Mouse (Mus musculus) adipocyte (in vitro differentiated cells): ENCODE measurements around the gene Tet2.
"Not testable (repeated sequence)": the region's sequence is repeated elsewhere in the genome, so short reads cannot be mapped to it uniquely, and the experiment has no call there.

ENCODE experiments used
- DNase-seq: peaks from one replicate; pipeline ENCODE4 v3.0.0-alpha.2; 2016; ENCODE audit warnings: low spot score

The Tet2 gene

DNA sequence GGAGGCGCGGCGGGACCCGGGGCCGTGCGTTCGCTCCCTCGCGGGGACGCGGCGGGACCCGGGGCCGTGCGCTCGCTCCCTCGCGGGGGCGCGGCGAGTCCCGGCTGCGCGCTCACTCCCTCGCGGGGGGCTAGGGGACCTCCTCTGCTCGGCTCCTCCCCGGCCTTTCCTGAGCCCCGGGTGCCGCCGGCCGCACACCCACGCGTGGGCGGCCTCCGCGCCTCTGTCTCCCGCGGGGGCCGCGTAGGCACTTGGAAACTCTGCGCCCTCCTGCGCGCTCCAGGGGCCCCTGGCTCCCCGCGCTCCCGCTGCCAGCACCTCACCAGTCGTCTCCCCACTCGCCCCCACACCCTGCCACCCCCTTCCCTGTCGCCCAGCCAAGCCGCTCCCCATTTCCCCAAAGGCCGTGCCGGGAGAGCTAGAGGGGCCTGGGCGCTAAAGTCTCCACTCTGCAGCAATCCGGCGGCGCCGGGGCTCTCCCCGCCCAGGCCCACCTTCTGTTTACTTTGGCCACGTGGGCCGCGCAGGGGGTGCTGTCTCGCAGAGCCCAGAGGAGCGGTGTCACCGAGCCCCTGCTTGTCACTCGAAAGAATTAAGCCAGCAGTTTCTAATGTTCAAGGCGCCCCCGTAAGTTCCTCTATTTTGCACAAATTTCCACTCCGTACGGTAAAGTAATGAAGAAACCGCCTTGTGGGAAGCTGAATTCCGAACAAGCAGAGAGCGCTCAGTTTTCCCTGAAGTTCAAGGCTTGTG, at the start of gene Tet2:
Tet2 (minus strand) TSS at position 589 of the 753 bp plus-strand sequence.
- no peak for DNase-seq

DNA sequence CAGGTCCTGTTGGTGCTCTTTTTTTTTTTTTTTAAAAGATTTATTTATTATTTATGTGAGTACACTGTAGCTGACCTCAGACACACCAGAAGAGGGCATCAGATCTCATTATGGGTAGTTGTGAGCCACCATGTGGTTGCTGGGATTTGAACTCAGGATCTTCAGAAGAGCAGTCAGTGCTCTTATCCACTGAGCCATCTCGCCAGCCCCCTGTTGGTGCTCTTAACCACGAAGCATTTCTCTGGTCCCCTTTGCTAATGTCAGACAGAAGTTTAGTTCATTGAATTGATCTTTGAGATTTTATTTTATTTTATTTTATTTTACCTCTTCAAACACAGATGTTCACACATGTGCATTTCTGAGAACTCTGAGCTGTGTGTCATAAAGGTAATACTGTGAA, 48.1 kb upstream of the Tet2 start:
- DNase-seq, result not testable (repeated sequence)

- DNase-seq, result no peak
Measured at GRCm38 (mm10) chr3:133590506-133591152, 45.7 kb upstream of the Tet2 start.

- no peak for DNase-seq
Measured at GRCm38 (mm10) chr3:133585010-133585409, 40.1 kb upstream of the Tet2 start.

- no peak for DNase-seq
Measured at GRCm38 (mm10) chr3:133583411-133584025, 38.6 kb upstream of the Tet2 start.

DNA sequence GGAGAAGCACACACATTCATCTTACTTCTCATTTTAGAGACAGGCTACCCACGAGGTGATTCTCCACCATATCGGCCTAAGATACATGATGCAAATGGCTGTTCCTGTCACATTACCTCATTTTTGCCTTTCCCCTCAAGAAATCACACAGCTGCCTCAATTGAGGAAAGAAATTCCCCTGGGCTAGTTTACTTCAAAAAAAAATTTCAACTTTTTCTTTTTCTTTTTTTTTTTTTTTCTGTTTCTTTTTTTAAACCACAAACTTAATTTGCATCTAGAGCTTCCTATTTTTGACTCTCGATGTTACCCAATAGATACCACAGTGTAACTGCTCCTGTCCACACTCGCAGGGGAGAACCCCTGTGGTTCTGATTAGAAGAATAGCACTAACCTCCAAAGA, 38.0 kb upstream of the Tet2 start:
- DNase-seq, result peak; percentile 18

DNA sequence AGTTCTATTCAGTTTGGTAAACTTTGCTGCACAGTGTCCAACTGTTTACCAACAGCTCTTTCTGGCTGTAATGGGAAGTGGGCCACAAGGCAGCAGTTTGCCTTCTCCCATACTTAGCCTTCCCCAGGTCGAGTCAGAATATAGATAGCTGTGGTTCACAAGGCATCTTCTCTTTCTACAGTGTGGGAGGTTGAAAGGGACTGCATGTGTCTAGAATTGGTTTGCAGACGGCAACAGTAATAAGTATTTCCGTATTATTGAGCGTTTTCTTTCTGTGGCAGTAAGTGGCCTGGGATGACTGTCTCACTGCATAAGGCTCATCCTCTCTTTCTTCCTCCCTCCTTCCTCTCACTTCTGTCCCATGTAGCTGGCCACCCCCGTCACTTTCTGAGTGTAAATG, 37.2 kb upstream of the Tet2 start:
- DNase-seq, result no peak

GRCm38 (mm10) chr3:133581541-133581940, 36.6 kb upstream of the Tet2 start:
- no peak for DNase-seq

DNA sequence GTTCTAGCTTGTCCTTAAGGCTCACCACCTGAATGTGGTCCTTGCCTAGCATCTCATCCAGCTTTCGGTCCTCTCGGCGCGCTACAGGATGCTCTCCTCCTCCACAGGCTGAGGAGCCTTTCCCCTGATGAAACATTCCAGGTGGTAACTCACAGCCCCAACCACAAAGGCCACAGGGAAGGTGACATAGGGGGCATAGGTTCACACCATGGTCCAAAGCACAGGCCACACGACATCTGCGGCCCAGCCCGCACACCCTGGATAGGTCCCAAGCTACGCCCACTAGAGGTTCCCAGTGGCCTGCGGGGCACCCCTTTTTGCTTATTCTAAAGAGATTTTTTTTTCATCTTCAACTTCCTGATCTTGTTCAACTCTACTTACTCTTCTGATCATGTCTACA, 34.7 kb upstream of the Tet2 start:
- no peak for DNase-seq

- DNase-seq, result no peak
Measured at GRCm38 (mm10) chr3:133579140-133579539, 34.2 kb upstream of the Tet2 start.

GRCm38 (mm10) chr3:133574969-133575368, 30.0 kb upstream of the Tet2 start:
- DNase-seq, result no peak

- DNase-seq, result no peak
Measured at GRCm38 (mm10) chr3:133571961-133572360, 27.0 kb upstream of the Tet2 start.

GRCm38 (mm10) chr3:133563503-133564205, 18.7 kb upstream of the Tet2 start:
- no peak for DNase-seq

DNA sequence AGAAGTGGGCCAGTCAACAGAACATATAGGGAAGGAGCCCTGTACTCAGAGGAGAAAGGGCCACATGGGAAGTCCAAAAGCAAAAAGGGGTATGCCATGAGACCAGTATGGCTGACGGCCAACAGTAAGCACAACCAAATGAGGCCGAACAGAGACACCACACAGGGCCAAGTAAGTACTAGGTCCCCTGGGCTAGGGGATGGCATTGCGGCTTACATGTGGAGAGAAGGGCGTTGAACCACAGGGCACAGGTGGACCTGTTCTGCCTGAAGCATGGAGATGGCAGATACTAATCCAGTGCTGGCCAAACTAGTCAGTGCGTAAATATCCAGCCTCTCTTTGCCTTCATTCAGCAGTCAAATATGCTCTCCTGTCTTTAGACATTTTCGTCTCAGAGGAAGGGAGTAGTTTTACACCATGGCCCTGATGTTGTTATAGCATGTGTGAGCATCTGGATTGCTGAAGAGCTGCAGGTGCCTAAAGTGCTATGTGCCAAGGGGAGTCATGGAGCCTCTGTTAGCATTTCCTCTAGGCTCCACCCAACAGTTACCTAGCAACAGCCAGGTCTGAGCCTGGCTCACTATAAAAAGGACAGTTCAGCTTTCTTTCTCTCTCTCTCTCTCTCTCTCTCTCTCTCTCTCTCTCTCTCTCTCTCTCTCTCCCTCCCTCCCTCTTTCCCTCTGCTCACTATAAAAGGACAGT, 14.6 kb upstream of the Tet2 start:
- no peak for DNase-seq

- DNase-seq, result no peak
Measured at GRCm38 (mm10) chr3:133557602-133558001, 12.7 kb upstream of the Tet2 start.

DNA sequence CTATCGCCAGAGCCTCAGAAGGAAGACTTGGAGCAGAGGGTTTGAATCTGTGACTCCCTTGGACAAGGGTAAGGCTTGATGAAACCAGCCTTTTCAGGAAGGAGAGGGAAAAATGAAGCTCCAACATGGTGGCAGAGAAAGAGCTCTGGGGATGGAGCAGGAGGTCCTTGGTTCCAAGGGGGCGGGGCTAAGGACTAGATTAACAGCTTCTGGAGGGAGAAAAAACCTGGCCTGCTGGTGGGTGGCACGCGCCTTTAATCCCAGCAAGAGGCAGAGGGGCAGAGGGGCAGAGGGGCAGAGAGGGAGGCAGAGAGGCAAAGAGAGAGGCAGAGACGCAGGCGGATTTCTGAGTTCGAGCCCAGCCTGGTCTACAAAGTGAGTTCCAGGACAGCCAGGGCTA, 12.2 kb upstream of the Tet2 start:
- DNase-seq, result no peak

- no peak for DNase-seq
Measured at GRCm38 (mm10) chr3:133555378-133555777, 10.4 kb upstream of the Tet2 start.

DNA sequence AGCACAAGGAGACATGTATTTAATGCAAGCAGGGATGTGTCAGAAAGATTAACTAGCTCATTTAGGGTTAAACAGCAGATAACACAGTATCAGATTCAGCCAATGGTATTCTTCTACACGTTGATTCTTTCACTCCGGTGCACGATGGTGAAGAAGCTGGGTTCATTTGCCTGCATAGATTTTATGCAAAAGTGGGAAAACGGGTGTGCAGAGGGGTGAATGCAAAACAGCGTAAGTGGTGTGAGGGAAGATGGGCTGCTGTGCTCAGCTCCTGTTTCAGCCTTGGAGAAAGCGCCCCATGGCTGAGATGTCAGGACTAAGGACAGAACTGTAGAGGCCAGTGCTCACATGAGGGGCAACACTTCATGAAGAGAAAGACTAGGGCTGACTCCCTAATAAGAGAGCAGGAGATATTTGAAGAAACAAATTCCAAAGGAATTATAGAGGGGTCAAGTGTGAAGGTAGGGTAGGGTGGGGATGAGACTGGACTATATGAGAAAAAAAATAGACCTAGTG, 9.7 kb upstream of the Tet2 start:
- DNase-seq, result no peak

DNA sequence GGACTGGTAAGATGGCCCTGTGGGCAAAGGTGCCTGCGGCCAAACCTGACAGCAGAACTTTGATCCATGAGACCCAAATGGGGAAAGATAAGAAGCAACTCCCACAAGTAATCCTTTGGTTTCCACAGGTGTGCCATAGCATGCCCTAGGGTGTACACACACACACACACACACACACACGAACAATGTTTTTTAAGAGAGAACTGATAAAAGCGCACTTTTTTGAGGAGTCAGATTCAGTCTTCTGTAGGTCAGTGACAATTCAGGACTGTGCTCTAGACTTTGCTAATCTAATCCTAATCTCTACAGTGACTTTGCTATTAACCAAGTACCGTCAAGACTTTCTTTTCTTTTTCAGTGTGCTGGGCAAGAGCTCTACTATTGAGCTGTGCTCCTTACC, 9.2 kb upstream of the Tet2 start:
- DNase-seq, result no peak

DNA sequence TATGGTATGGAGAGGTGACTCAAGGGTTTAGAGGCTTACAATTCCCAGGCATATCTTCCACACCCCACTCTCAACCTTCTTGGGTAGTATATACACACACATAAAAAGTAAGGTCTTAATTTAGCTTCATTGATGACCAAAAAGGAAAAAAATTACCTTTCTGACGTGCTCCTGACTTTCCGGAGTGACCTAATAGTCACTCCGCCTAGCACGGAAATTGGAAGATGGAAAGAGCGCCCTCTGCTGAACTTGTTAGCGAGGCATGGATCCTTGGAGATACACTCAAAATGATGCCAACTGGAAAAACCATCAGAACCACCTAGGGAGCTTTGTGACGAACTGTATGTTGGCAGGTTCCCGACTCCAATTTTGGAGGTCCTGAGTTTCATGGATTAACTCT, 7.0 kb upstream of the Tet2 start:
- DNase-seq, result no peak

DNA sequence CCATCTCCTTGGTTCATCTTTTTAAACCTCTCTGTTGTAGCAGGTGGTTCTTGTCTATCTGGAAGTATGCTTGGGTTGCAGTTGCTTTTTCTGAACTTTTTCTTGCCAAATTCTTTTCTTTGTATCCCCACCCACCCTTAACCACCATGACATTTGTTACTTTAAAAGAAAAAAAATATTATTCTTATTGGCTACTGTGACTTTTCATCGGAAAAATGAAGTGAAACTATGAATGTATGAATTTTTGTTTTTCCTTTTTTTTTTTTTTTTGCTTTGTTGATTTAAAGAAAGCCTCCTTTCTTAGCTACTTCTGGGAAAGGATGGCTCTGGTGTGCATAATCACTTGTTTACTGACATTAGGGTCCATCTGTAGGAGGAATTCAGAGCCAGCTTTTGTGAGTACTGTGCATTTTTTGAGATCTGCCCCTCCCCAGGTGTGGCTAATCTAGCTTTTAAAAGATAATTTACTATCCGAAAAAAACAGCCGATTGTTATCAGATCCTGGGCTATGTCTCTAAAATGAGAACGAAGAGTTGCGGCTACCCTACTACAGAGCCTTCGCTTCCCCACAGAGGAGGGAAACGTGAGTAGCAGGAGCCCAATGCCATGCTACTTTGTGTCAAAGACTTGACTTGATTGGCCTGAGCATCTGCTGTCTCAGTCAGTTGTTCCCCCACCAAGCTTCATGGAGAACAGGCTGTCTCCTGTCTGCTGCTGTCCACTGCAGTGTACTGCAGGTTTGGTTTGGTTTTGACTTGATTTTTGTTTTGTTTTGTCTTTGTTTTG, 4.6 kb upstream of the Tet2 start:
- DNase-seq, result no peak
